Mouse (Mus musculus) frontal cortex, postnatal 14 days (tissue): Measurements from ENCODE around the gene Klhl42.

Experiments used
- DNase-seq, 2 experiments: peaks; one replicate each; pipeline ENCODE4 v3.0.0; 2022; ENCODE audit warnings: low spot score in 2 of 2

The Klhl42 gene

GRCm38 (mm10) chr6:147087736-147088135 lies 3.4 kb upstream of the Klhl42 start:
- DNase-seq: no peak

GRCm38 (mm10) chr6:147088517-147088916 lies 2.7 kb upstream of the Klhl42 start:
- no peak for DNase-seq

- DNase-seq: no peak
Observed at GRCm38 (mm10) chr6:147090191-147090590, 988 bp upstream of the Klhl42 start.

- DNase-seq: peak; percentile 10 to 35
Observed at GRCm38 (mm10) chr6:147092136-147092535, 957 bp downstream of the Klhl42 start.

- no peak for DNase-seq
Observed at GRCm38 (mm10) chr6:147094771-147095170, 3.6 kb downstream of the Klhl42 start.

GRCm38 (mm10) chr6:147096109-147096508 lies 4.9 kb downstream of the Klhl42 start:
- no peak for DNase-seq

- no peak for DNase-seq
Observed at GRCm38 (mm10) chr6:147096934-147097333, 5.8 kb downstream of the Klhl42 start.

GRCm38 (mm10) chr6:147097346-147097929 lies 6.3 kb downstream of the Klhl42 start:
- DNase-seq: no peak

GRCm38 (mm10) chr6:147099458-147100277 lies 8.5 kb downstream of the Klhl42 start:
- no peak for DNase-seq

GRCm38 (mm10) chr6:147102293-147102692 lies 11.1 kb downstream of the Klhl42 start:
- DNase-seq: no peak

- DNase-seq: no peak
Observed at GRCm38 (mm10) chr6:147105529-147105928, 14.3 kb downstream of the Klhl42 start.

GRCm38 (mm10) chr6:147106716-147107115 lies 15.5 kb downstream of the Klhl42 start:
- DNase-seq: no peak

- DNase-seq: no peak
Observed at GRCm38 (mm10) chr6:147109283-147109682, 18.1 kb downstream of the Klhl42 start.

- DNase-seq: peak; percentile 55 to 82
Observed at GRCm38 (mm10) chr6:147116579-147116978, 25.4 kb downstream of the Klhl42 start.

- no peak for DNase-seq
Observed at GRCm38 (mm10) chr6:147117764-147118163, 26.6 kb downstream of the Klhl42 start.

- DNase-seq: no peak
Observed at GRCm38 (mm10) chr6:147118190-147118589, 27.0 kb downstream of the Klhl42 start.

GRCm38 (mm10) chr6:147121320-147121719 lies 30.1 kb downstream of the Klhl42 start:
- DNase-seq: no peak

- DNase-seq: no peak
Observed at GRCm38 (mm10) chr6:147127239-147127638, 36.1 kb downstream of the Klhl42 start.

- DNase-seq: no peak
Observed at GRCm38 (mm10) chr6:147138260-147138659, 47.1 kb downstream of the Klhl42 start.

- DNase-seq: no peak
Observed at GRCm38 (mm10) chr6:147140600-147141154, 49.5 kb downstream of the Klhl42 start.

- no peak for DNase-seq
Observed at GRCm38 (mm10) chr6:147144664-147145063, 53.5 kb downstream of the Klhl42 start.

- DNase-seq: peak; percentile 32 to 57
Observed at GRCm38 (mm10) chr6:147145277-147145676, 54.1 kb downstream of the Klhl42 start.

- DNase-seq: no peak
Observed at GRCm38 (mm10) chr6:147145753-147146152, 54.6 kb downstream of the Klhl42 start.
